Mouse (Mus musculus) right cerebral cortex, postnatal 25 days (tissue): Measurements from ENCODE around the gene Gpr4.

Experiments
- DNase-seq: peaks from one replicate; pipeline ENCODE4 v3.0.0; 2022

The Gpr4 gene

DNA sequence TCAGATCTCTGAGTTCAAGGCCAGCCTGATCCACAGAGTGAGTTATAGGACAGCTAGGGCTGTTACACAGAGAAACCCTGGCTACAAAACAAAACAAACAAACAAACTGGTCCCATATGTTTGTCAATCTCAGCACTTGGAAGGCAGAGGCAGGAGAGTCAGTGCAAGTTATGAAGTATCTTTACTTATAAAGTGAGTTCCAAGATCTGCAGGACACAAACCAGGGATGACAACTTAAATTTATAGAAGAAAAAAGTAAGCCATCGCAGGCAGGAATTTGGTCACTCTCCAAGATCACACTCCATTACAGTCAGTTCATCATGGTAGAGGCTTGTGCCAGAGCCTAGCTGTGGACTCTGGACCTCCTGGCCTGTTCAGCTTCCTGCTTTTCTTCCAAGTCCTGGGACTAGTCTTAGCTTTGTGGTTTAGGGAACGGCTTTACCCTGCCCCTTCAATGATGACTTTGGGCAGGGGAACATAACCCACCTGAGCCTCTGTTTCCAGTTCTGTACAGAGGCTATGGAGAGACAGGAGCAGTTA is 17.8 kb downstream of the Gpr4 start:
- no peak for DNase-seq

DNA sequence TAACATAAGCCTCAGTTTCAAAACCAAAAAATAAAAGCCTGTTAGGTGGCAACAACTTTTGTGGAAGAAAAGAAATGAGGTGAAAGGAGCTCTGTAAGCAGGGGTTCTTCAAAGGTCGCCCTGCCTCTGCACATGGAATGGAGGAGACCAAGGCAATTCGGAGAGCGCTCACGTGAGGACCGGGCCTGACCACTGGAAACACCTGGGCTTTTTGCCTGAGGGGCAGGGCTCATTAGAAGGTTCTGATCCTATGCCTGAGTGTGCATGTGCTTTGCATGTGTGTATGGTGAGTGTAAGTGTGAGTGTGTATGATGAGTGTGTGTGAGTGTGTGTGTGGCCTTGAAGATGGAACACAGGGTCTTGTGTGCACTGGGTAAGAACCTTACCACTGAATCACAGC is 18.6 kb downstream of the Gpr4 start:
- no peak for DNase-seq

DNA sequence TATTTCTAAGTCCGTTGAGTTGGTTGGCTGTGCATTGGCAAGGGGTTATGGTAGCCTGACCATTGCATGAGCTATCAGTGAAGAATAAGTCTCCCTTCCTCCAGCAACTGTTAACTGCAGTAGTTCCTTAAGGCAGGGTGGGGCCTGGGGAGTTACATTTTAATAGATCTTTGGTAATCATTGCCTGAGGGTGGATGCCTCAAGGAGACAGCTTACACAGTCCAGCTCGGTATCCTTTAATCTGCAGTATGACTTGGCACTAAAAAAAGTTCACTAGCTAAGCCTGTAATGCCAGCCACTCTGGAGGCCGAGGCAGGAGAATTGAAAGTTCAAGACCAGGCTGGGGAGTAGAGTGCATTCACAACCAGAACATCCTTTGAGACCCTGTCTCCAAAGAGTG is 19.5 kb downstream of the Gpr4 start:
- DNase-seq: no peak

DNA sequence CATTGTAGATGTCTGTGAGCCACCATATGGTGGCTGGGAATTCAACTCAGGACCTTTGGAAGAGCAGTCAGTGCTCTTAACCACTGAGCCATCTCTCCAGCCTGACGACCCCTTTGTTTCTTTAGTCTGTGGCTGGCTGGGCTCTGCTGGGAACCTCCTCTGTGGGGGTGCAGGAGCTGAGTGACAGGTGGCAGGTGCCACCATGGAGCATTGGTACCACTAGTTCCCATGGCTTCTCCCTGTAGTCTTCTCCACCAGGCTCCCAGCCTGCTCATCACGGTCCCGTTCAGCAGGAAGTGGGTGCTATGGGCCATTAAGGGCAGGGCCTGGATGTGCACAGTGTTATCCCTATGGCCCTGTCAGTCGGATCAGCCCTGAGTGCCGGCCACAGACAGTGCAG is 22.3 kb downstream of the Gpr4 start:
- DNase-seq: no peak

DNA sequence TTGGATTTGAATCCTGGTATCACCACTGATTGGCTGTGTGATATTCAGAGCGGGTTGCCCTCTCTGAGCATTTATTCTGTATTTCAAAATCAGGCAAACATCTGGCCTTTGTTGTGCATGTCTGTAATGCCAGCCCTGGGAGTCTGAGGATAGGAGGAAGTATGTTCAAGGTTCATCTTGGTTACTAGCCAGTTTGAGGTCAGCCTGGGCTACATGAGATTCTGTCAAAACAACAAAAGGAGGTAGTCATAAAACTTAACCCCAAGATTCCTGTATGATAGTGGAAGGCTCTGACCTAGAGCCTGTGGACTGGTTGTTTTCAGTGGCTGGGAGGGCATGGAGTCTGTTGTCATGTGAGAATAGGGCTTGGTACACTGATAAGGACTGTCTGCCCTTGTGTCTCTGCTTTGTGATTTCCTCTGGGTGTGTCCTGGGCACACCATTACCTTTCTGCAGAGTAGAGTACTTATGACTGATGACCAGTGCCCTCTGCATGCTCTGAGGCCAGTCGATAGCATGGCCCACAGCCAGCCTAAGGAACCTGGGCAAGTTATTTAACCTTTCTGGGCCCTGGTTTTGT is 22.8 kb downstream of the Gpr4 start:
- no peak for DNase-seq

DNA sequence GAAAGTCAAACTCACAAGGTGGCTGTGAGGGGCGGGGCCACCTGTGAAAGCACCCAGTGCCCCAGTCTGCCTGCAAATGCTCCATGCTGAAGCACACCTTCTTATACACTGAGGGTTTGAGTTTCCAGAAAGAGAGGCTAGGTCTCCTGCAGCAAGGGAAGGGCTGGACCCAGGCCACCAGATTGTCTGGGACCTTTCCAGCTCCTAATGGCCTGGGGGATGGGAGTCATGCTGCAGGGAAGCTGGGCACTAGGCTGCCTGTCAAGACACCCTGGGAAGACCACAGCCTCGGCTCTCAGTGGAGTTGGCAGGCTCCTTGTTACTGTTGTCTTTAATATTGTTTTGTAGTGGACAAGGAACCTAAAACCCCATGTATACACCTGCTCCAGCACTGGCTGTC is 24.1 kb downstream of the Gpr4 start:
- DNase-seq: no peak

DNA sequence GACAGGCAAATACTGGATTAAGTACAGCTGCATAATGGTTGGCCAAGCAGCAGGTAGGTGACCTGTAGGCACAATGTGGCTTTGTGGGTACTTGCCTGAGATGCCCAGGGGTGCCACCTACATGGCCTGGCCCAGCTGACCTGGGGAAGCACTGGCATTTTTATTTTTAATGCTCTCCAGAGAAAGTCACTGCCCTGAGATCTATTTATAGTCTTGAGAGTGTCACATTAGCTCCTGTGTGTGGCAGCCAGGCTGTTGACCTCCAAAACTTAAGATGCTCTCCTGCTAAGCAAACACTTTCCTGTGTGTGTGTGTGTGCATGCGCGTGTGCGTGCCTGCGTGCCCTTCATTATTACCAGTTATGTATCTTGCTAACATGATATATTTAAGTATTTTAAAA is 26.0 kb downstream of the Gpr4 start:
- DNase-seq: no peak

DNA sequence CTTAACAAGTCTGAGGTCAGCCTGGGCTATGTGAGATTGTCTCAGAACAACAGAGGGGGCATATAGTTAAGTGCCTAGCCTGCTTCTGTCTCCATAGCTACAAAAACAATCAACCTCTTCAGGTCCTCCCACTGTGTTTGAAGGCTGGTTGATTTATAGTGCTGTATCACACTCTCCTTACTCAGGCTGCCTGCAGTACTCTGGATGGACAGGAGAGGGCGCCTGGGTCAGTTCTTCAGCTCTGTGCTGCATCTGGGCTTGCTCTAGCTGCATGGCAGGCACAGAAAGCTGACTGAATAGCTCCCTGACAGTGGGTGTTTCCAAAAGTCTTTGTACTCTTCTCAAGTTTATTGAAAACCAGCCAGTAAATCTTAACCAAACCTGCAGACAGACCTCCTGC is 27.1 kb downstream of the Gpr4 start:
- DNase-seq: peak; percentile 84

DNA sequence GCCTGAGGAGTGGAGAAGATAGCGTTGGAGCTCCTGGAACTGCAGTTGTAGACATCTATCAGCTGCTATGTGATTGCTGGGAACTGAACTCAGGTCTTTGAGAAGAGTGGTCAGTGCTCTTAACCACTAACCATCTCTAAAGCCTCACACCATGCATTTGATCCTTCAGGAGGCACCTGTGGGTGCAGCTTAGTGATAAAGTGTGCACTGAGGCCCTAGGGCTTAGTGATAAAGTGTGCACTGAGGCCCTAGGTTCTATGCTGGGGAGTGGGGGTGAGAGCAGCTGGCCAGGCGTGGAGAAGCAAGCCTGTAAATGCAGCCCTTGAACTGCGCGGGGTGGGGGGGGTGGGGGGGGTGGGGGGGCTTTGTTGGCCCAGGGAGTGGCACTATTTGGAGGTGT is 27.6 kb downstream of the Gpr4 start:
- no peak for DNase-seq

DNA sequence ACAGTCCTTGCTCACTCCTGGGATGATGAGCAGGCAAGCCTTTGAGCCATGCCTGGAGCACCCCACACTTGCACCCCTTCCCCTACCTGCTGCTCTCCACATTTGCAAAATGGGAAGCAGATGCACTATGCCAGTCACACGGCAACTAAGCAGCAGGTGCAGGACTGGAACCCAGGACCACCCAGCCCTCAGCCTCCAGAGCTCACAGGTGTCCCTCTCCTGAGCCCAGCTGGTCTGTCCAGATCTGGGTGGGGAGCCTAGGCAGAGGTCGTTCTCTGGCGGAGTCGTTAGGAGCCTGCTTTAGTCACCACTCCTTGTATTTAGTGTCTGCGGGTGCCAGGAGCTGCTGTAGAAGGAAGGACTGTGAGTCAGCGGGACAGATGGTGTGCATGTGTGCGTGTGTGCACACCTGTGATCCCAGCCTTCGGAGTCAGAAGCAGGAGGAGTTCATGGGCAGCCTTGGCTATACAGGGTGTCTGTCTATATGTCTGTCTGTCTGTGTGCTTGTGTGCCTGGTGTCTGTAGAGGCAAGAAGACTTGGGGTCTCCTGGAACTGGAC is 28.6 kb downstream of the Gpr4 start:
- peak; percentile 46 for DNase-seq

DNA sequence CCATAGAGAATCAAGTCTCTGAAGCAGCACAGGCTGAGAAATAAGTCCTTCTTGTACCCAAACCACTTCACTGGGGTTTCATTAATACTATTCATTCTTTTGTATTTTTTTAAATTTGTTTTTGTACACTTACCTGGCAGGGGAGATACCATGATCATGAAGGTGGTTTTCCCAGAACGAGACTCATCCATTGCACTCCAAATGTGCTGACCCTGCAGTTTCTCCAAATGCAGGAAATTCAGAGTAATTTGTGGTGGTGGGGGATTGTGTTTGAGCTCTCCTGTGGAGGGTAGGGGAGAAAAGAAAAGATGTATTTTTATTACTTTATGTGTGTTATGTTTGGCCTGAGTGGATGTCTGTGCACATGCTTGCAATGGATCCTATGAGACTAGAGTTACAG is 29.7 kb downstream of the Gpr4 start:
- DNase-seq: no peak

DNA sequence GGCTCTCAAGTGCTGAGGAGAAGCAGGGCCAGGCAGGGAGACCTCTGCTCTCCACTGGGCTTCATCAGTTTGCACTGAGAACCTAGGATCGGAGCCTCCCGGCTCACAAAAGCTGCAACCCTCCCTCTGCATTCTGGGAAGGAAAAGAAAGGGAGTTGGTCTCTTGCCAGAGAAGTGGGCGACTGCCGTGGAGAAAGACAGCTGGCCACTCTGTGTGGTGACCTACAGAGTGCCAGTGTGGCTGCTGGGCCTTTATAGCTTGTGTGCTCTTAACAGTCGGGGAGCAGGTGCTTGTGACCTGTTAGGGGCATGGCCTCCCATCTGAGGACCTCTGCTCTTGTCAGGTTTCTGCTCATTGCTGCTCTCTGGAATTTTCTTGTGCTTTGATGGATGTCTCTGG is 31.5 kb downstream of the Gpr4 start:
- no peak for DNase-seq

DNA sequence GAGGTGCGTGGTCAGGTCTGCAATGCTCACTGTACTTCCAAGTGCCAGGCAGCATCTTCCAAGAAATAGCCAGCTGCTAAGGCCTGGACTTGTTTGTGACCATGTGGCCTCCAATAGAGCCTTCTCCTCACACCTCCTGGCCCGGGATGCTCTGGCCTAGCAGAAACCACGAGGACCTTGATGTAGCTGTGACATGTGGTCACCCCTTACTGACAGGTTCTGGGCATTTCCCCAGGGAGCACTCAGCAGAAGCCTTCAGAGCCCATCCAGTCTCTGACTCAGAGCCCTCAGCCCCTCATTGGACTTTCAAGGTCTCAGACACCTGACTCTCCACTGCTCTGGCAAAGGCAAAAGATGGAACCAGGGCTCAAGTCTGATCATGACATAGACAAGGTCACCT is 32.7 kb downstream of the Gpr4 start:
- no peak for DNase-seq

DNA sequence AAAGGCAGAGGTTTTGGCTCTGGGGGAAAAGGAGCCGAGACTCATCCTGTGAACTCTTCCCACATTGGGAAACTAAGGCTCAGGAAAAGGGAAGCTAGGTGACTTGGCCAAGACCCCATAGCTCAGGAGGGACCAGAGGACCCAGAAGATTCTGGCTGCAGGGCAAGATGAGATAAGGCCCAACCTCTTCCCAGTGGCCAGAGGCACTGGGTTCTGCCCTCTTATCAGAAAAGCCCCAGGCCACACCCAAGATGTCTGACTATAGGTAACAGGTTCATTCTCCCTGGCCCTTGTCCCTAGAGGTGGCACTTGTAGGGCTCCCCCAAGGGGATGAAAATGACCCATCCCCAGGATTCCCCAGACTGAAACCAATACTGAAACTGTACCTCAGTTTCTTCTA is 34.5 kb downstream of the Gpr4 start:
- DNase-seq: no peak

DNA sequence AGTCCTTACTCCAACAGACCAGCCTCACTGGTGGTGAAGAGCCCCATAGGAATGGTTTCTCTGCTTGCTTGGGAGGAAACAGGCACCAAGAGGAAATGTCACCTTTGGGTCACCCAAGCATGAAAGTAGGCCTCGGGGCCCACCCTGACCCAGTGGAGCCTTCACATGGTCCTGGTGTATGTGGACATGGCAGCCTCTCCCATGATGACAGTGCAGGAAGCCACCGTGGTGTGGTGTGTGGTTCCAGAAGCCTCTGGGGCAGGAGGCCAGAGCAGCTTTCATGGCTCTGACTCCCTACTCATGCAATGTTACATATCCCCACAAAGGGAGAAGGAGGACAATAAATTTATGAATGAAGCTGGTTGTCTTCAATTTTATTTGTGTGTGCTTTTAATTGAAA is 35.2 kb downstream of the Gpr4 start:
- no peak for DNase-seq

DNA sequence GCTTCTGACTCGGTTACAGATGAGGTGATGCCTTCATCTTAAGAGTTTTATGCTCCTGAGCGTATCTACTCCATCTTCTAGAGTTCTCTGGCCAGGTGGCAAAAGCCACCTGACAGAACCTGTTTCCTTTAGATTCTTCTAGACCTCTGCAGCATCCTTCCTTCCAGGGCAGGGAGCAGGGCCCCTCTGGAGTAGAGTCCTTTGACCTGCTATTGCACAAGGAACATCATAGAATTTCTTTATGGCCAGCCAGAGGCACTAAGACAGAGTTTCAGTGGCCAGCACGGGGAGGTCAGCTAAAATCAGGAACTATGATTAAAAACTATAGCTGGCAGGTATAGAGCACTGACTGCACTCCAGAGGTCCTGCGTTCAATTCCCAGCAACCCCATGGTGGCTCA is 39.7 kb downstream of the Gpr4 start:
- no peak for DNase-seq

DNA sequence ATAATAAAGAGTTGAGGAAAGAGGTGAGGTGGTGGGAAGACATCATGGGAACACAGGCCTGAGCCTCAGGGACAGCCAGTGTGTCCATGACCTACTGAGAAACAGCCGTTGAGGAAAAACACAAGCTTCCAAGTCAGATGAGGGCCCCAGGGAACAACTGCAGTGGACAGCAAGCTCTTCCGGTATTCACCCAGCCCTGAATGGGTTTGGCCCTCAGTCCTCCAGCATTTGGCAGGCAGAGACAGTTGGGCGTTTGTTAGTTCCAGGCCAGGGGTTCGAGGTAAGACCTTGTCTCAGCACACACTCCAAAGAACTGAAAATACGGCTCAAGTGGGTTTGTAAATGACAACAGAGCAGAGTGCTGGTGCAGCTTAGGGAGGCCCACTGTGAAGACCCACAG is 41.1 kb downstream of the Gpr4 start:
- DNase-seq: no peak

DNA sequence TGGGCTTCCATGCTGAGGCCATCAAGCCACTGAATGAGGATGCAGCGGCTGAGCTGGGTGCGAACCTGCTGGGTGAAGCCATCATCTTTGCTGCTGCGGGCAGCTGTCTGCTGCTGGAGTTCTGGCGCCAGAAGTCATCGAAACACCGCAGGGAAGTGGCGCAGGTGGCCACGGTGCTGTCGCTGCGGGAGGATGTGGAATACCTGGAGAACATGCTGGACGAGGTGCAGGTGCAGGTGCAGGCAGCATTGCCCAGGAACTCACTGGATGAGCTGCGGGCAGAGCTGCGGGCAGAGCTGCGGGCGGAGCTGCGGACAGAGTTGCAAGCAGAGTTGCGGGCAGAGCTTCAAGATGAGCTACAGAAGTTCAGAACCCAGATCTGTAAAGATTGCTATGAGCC is 43.1 kb downstream of the Gpr4 start:
- no peak for DNase-seq

DNA sequence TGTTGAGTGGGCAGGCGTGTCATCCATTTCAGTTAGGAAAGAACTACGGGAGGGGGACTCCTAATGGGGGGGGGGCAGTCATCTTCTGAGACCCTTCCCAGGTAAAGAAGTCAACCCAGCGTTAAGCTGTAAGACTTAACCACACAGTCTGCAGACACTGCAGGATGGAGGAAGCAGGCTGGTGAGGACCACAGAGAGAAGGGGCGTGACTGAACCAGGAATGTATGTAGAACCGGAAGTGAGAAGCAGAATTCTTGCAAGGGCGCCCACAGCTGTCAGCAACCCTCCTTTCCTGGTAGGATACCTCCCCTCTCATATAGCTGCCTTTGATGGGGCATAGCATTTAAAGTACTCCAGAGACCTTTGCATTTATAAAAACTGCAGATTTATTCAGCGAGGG is 44.2 kb downstream of the Gpr4 start:
- no peak for DNase-seq

DNA sequence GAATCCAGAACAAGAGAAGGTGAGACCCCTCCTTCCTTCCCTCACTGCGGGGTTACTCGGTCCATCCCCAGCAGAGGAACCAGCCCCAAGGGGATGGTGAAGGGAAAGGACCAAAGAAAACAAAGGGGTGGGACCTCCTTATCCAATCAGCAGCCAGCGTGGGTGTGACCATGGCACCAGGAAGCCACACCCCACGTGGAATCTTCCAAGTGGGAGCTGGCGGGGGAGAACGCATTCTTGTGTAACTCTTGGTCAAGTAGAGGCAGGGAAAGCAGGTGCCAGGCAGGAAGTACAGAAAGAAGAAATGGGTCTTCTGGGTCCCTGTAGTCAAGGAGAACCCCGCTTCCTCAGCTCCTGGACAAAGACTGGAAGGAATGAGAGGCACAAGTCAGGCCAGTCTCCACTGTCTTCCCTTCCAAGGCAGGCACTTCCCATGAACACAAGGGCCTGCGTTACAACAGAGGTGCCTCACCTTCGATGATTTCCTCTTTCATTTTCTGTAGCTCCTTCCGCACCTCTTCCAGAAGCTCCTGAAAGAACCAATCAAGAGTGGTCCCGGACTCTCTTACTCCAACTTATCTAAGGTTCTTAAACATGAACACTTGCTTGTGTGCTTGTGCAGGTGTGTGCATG is 45.2 kb downstream of the Gpr4 start:
- DNase-seq: peak; percentile 35

DNA sequence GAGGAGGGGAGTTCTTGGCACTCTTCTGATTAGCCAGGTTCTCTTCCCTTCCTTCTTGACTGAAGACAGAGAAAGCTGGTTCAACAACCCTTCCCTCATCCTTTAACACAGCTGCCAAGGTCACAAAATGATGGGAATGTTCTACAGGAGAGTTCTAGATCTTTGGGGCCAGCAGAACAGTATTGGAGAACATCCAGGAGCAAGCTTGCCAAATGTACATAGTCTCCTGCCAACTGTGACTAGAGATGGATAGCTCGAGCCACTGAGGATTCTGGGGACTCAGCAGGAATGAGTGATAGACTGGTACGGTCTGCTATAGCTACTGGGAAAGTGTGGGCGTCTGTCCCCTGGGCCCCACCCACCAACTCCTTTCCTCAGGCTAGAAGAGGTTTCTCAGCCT is 46.0 kb downstream of the Gpr4 start:
- DNase-seq: no peak

DNA sequence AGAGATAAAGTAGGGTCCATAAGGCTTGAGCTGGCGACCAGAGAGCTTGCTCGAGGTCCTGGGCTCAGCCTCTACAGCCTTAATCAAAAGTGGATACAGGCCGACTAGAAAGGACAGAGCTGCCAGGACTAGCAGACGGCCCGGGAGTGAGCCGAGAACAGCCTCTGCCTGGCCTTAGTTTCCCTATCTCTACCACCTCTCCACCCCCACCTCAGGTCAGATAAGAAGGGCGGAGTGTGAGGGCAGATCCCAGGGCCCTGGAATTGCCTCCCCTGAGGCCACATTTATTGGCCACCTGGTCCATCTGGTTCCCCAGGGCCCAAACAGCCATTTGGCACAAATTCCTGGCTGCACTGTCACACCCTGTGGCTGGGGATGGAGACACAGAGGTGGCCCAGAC is 52.8 kb downstream of the Gpr4 start:
- DNase-seq: no peak

DNA sequence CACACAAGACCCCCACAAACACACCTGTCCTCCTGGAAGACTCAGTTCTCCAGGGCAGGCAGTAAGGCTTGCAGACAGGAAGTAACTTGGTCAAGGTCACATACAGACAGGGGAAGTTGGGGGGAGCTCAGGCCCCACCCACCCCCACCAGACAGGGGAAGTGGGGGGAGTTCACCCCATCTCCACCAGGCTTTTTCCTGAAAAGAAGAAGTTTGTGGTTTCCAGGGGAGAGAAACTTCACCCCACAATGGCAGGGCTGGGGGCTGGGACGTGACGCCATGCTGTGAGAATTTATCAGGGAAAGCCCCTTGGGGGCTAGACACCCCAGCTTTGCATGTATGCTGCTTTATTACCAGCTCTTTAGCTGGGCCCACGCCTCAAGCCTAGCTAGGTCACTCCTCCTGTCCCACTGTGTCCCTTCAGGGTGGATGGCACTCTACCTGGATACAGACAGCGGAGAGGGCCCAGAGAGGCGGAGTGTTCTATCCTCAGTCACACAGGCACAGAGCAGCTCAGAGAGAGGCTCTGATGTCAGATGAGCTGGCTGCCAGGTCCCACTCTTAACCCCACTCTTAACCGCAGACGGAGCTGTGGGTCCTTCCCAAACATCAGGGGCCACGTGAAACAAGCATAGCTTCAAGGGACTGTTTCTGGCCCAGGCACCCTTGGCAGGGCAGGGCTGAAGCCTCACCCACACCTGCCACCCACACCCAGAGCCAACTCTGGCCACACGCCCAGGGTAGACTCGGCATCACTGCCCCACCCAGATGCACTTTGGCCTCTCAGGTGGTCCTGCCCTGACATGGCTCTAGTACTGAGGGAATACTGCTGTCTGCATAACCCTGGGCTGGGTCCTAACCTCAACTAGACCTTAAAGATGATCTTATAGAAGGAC is 53.8 kb downstream of the Gpr4 start:
- DNase-seq: no peak

DNA sequence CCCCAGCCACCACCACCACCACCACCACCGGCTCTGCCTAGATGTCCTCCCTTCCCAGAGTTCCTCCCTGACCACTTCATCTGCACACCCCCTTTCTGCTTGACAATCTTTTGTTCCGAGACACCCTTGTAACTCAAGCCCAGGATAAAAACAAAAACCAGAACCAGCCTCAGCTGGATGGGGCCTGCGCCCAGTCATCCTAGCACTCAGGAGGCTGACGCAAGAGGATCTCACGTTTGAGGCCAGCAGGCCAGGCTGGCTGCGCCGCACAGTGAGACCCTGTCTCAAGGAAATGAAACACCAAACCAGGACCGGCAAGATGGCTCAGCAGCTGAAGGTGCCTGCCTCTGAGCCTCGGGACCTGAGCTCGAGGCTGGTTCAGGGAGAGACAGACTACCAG is 54.7 kb downstream of the Gpr4 start:
- no peak for DNase-seq
